Mouse (Mus musculus) embryo, embryonic 10 days (tissue): Measurements from ENCODE around the gene Vps13c.

Source experiments
- DNase-seq: peaks from one replicate; pipeline ENCODE4 v3.0.0-alpha.2; 2015; ENCODE audit warnings: low spot score

Gene Vps13c

DNA sequence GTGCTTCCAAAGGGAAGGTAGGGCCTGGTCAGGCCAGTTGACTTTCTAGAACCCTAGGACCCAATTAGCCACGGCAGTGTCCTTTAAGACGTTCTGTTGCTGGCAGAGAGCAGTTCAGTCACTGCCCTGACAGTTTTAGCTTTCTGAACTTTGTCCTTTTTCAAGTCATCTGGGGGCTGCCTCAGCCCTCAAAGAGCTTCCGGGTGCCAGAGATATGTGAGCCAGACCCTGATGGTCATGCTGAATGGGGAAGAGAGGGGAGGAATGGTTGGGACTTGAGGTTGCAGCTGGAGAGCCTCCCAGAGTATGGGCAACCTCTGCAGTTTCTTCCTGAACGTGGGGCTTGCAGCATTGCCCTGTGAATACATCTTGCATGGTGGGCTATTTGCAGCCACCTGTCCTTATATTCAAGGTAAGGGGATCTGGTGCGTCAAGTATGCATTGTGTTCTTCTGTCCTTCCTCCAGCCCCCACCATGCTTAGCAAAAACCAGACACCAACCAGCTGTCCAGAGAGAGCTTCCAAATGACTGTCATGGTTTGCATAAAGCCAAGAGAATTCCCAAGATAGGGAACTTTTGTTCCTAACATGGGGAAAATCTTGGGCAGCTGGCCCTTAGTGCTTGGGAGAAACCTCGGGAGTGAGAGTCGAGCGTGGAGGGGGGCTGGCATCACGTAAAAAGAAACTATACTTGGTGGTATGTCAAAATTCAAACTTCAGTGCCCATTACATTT, 182.3 kb downstream of the Vps13c start:
- no peak for DNase-seq

DNA sequence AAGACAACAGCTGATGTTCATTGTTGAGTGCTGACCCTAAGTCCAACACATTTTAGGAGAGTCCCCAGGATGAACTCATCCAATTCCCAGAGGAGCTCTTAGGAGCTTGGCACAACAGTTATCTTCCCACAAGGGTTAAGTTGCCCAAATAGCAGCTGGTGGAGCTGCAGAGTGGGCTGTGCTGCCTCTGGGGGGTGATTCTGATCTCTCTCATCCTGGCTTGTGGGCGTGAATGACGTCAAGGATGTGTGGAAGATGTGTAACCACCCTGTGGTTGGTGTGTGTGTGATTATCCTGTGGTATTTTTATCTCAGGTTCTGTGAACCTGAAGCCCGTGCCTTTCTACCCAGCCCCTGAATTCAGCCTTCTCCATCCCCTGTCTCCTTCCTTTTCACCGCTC, 188.4 kb downstream of the Vps13c start:
- no peak for DNase-seq

DNA sequence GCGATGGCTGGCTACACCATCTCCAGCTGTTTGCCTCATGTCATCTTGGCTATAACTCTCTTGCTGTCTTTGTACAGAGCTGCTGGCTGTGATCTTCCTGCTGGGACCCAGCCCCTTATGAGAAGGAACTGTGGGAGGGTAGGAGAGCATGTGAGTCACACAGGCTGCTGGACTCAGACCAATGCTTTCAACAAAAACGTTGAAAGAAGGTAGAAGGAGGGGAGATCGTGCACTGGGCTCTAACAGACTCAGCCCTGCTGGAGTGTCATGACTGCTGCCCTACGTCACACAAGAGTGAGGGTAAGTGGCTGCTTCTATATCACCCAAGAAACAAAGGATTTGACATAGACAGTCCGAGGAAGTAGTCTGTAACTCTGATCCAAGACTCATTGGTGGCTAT, 193.6 kb downstream of the Vps13c start:
- DNase-seq, result no peak
